ENCODE assay signal across 11 mouse cellular contexts in the genomic region with DNA sequence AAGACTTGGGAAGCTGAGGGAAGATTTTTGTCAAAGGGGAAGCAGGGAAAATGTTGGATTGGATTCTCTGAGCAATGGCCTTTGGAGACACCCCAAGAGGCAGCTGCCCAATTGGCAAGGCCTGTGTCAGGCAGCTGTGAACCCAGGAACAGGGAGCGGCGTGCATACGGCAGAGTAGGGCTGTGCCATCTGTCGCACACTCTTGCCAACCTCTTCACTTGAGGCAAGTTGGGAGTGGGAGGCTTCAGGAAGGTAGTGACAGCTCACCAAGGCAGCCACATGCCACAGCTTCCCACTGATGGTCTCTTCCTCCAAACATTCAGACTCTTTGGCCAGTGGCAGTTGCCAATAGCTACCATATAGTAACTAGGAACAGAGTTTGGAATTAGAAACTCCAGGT.
DNase-seq lines count a peak whose midpoint lies in the region; ATAC-seq and TF ChIP-seq lines count a peak whose summit lies in the region.
"Had no signal": no experiment of that assay in that cellular context is flagged by ENCODE, and none has a peak within 500 bp of the region (broad histone marks: within the 10 kb centered on the region; RNA-seq: fewer than 3 reads in every experiment).

No protein-coding gene starts in this region.

- no peaks in the 10 kb centered on the region for H3K36me3 ChIP-seq in midbrain, postnatal 0 days (ENCODE audit: insufficient read depth, low read length)
- no peaks in the 10 kb centered on the region for H3K36me3 ChIP-seq in midbrain, embryonic 14.5 days (ENCODE audit: control insufficient read depth, insufficient read depth, low read length)
- H3K36me3 ChIP-seq in heart, embryonic 12.5 days, result no peaks in the 10 kb centered on the region

- no peak overlapping the region for H3K4me3 ChIP-seq in midbrain, postnatal 0 days (ENCODE audit: low read depth, low read length)
- H3K4me3 ChIP-seq in midbrain, embryonic 14.5 days (replicated peaks; ENCODE audit: low read depth, low read length), result no peak overlapping the region
- H3K4me3 ChIP-seq in heart, embryonic 12.5 days, result no peak overlapping the region

- TF ChIP-seq CTCF in midbrain, postnatal 0 days (IDR thresholded peaks at IDR 0.05), result no peak

- no peaks in the 10 kb centered on the region for H3K9me3 ChIP-seq in midbrain, postnatal 0 days (ENCODE audit: low read length)
- H3K9me3 ChIP-seq in midbrain, embryonic 14.5 days (ENCODE audit: control insufficient read depth, low read length), result no peaks in the 10 kb centered on the region
- H3K9me3 ChIP-seq in heart, embryonic 12.5 days (replicated peaks), result no peaks in the 10 kb centered on the region

- no peak overlapping the region for H3K27ac ChIP-seq in midbrain, postnatal 0 days (ENCODE audit: low read depth, low read length)
- H3K27ac ChIP-seq in midbrain, embryonic 14.5 days (replicated peaks; ENCODE audit: low read depth, low read length), result no peak overlapping the region
- H3K27ac ChIP-seq in heart, embryonic 12.5 days (ENCODE audit: poor library complexity, severe bottlenecking), result no peak overlapping the region

- no peak overlapping the region for H3K4me2 ChIP-seq in midbrain, postnatal 0 days (ENCODE audit: low read depth, low read length, poor library complexity, severe bottlenecking)
- no peak overlapping the region for H3K4me2 ChIP-seq in midbrain, embryonic 14.5 days (ENCODE audit: low read length)
- no peak overlapping the region for H3K4me2 ChIP-seq in heart, embryonic 12.5 days
- H3K4me2 ChIP-seq: lung, embryonic 14.5 days; midbrain, embryonic 11.5 days had no signal

- no peaks in the 10 kb centered on the region for H3K4me1 ChIP-seq in midbrain, postnatal 0 days (ENCODE audit: insufficient read depth, low read length)
- H3K4me1 ChIP-seq in midbrain, embryonic 14.5 days (ENCODE audit: control insufficient read depth, insufficient read depth, low read length), result no peaks in the 10 kb centered on the region
- H3K4me1 ChIP-seq in heart, embryonic 12.5 days (replicated peaks), result no peaks in the 10 kb centered on the region

- ATAC-seq in midbrain, postnatal 0 days (ENCODE audit: low FRiP score), result no peak; the same call in 1 of the 2 replicates
- no peak for ATAC-seq in midbrain, embryonic 14.5 days (ENCODE audit: low FRiP score, low TSS enrichment)
- ATAC-seq in monocyte, adult 5-6 weeks (replicated peaks; ENCODE audit: insufficient number of reproducible peaks, low FRiP score, low TSS enrichment, poor library complexity, severe bottlenecking), result no peak
- ATAC-seq in heart, embryonic 12.5 days (ENCODE audit: insufficient number of reproducible peaks, low FRiP score), result no peak
- ATAC-seq: activated CD4-positive, CD25-positive, alpha-beta regulatory T cell, adult 4 months had no signal

- no peak overlapping the region for H3K9ac ChIP-seq in midbrain, postnatal 0 days (replicated peaks; ENCODE audit: low read length, poor library complexity, severe bottlenecking)
- H3K9ac ChIP-seq in midbrain, embryonic 14.5 days (replicated peaks; ENCODE audit: low read length), result no peak overlapping the region
- no peak overlapping the region for H3K9ac ChIP-seq in heart, embryonic 12.5 days
- H3K9ac ChIP-seq: lung, embryonic 14.5 days had no signal

- WGBS in midbrain, postnatal 0 days, result 90% methylated on average over 4 of the region's 4 CpGs
- 95% methylated on average over 4 of the region's 4 CpGs for WGBS in midbrain, embryonic 14.5 days
- WGBS in heart, embryonic 12.5 days, result 82% methylated on average over 4 of the region's 4 CpGs

- peak; percentile 5 for DNase-seq in adrenal gland, postnatal 10 days
- DNase-seq in adrenal gland, adult 18-20 months (ENCODE audit: low spot score in 2 of 2), result no peak
- DNase-seq in midbrain, postnatal 0 days (ENCODE audit: low spot score), result peak; percentile 62
- DNase-seq in midbrain, embryonic 14.5 days, result no peak
- DNase-seq in left cerebral cortex, adult 18-20 months (ENCODE audit: low spot score in 2 of 2), result peak; percentile 47 to 52
- peak; percentile 45 for DNase-seq in telencephalon, adult 2 months (ENCODE audit: low read depth, low spot score)
- DNase-seq: lung, embryonic 14.5 days had no signal

- H3K27me3 ChIP-seq in midbrain, postnatal 0 days (ENCODE audit: insufficient read depth, low read length), result no peaks in the 10 kb centered on the region; the same call in 1 of the 2 replicates
- no peaks in the 10 kb centered on the region for H3K27me3 ChIP-seq in midbrain, embryonic 14.5 days (ENCODE audit: control insufficient read depth, insufficient read depth, low read length)
- H3K27me3 ChIP-seq in heart, embryonic 12.5 days (replicated peaks), result no peaks in the 10 kb centered on the region

Comparison
In these comparisons a context has a peak if more than half of its experiments do, and no peak if none do; other contexts are left out.
1. DNase-seq: peak in adrenal gland, postnatal 10 days (single experiment), midbrain, postnatal 0 days (single experiment), left cerebral cortex, adult 18-20 months (2 of 2) and telencephalon, adult 2 months (single experiment); none in adrenal gland, adult 18-20 months (0 of 2) and midbrain, embryonic 14.5 days (single experiment).